ENCODE assay signal across 15 mouse cellular contexts in genomic region chr6:89059431-89059975, GRCm38 (mm10).
"Had no signal": no experiment of that assay in that cellular context is flagged by ENCODE, and none has a peak within 500 bp of the region (broad histone marks: within the 10 kb centered on the region; RNA-seq: fewer than 3 reads in every experiment).

No protein-coding gene starts in this region.

- ATAC-seq: lung, postnatal 0 days had no signal

- H3K36me3 ChIP-seq: limb, embryonic 10.5 days; liver, embryonic 15.5 days; neural tube, embryonic 12.5 days had no signal

- H3K4me3 ChIP-seq: left cerebral cortex, adult 2 months; limb, embryonic 10.5 days; liver, embryonic 15.5 days; neural tube, embryonic 12.5 days had no signal

- H3K27me3 ChIP-seq: liver, embryonic 15.5 days; neural tube, embryonic 12.5 days had no signal

- H3K4me2 ChIP-seq: liver, embryonic 11.5 days; liver, embryonic 15.5 days; neural tube, embryonic 12.5 days had no signal

- H3K4me1 ChIP-seq: limb, embryonic 10.5 days; liver, embryonic 15.5 days; neural tube, embryonic 12.5 days had no signal

- H3K9ac ChIP-seq: liver, embryonic 15.5 days; neural tube, embryonic 12.5 days had no signal

- H3K9me3 ChIP-seq: limb, embryonic 10.5 days; liver, embryonic 15.5 days had no signal

- DNase-seq: kidney, adult 2 months; kidney, postnatal 25 days; lung, adult 2 months; lung, postnatal 36 days; midbrain, embryonic 14.5 days; retina, postnatal 1 day; right cerebral cortex, postnatal 4 days; spleen, adult 18-20 months; thymus, adult 18-20 months had no signal

- H3K27ac ChIP-seq: left cerebral cortex, adult 2 months; limb, embryonic 10.5 days; liver, embryonic 15.5 days; neural tube, embryonic 12.5 days had no signal
